Mouse (Mus musculus) megakaryocyte, embryonic 14.5 days (primary cell): ENCODE measurements around the gene Bag6.

Experiments
- FLI1 ChIP-seq: IDR thresholded peaks from 2 replicates; pipeline ENCODE4 v1.6.1; 2012; ENCODE audit warnings: low read length, inconsistent platforms, mixed read lengths
- GATA1 ChIP-seq: IDR thresholded peaks from 3 replicates; pipeline ENCODE4 v1.6.1; 2012; ENCODE audit warnings: mixed read lengths, low read length, inconsistent platforms, borderline replicate concordance

- TF ChIP-seq GATA1 (no peak), FLI1 (no peak)
Observed at GRCm38 (mm10) chr17:35156461-35157200, 21.7 kb downstream of the Bag6 start.
